Mouse (Mus musculus) neural tube, embryonic 15.5 days (tissue): ENCODE results near the gene Nr1i3. TPM values are rescaled to one million over a fixed set of nuclear protein-coding genes. Genes with fewer than 3 reads are reported as not detected.

ENCODE experiments used
- ATAC-seq: fragments of 200-750 bp; cut with Nextera tagmentation; 2 replicates; pipeline ENCODE4 v1.8.0; 2017; ENCODE audit warnings: mild to moderate bottlenecking, moderate TSS enrichment, moderate library complexity; ENCODE audit not compliant: low FRiP score
- H3K27ac ChIP-seq: fragments of 300-500 bp; sonication (generic); replicated peaks from 2 replicates; pipeline ENCODE4 v1.5.1; 2015; ENCODE audit warnings: mild to moderate bottlenecking, inconsistent platforms
- H3K27me3 ChIP-seq: fragments of 300-500 bp; sonication (generic); replicated peaks from 2 replicates; pipeline ENCODE4 v1.6.1; 2015; ENCODE audit warnings: inconsistent platforms
- H3K36me3 ChIP-seq: fragments of 300-500 bp; sonication (generic); 2 replicates; pipeline ENCODE4 v1.6.1; 2015; ENCODE audit warnings: inconsistent platforms
- H3K4me1 ChIP-seq: fragments of 300-500 bp; sonication (generic); 2 replicates; pipeline ENCODE4 v1.6.1; 2015; ENCODE audit warnings: inconsistent platforms
- H3K4me2 ChIP-seq: fragments of 300-500 bp; sonication (generic); 2 replicates; pipeline ENCODE4 v1.6.1; 2015; ENCODE audit warnings: inconsistent platforms, mild to moderate bottlenecking, moderate library complexity
- H3K4me3 ChIP-seq: fragments of 300-500 bp; sonication (generic); replicated peaks from 2 replicates; pipeline ENCODE4 v1.5.1; 2015; ENCODE audit warnings: mild to moderate bottlenecking, inconsistent platforms
- H3K9ac ChIP-seq: fragments of 300-500 bp; sonication (generic); replicated peaks from 2 replicates; pipeline ENCODE4 v1.6.1; 2015; ENCODE audit warnings: mild to moderate bottlenecking, inconsistent platforms
- H3K9me3 ChIP-seq: fragments of 300-500 bp; sonication (generic); replicated peaks from 2 replicates; pipeline ENCODE4 v1.6.1; 2016; ENCODE audit warnings: inconsistent platforms
- WGBS: fragments of 180-500 bp; shearing (Covaris S2); methylation state at CpG from one replicate; pipeline ENCODE4 v1.1.7; 2015; ENCODE audit warnings: mixed read lengths; 5-methylcytosine and 5-hydroxymethylcytosine counted together
- polyA plus RNA-seq: library from polyadenylated mRNA; unstranded; fragments of >200 nt; fragmentation: Nextera tagmentation; extraction: Ambion mirVana; gene quantifications from 2 replicates; pipeline ENCODE4 v1.2.1, GENCODE M21; 2015

Nr1i3 gene
- 0.38 and 0.52 TPM in 2 replicates for polyA plus RNA-seq

- Histone ChIP-seq H3K9me3 (no peaks in the 10 kb centered on the region), H3K27me3 (no peaks in the 10 kb centered on the region), H3K4me2 (no peak within 1 kb of the TSS), H3K4me3 (no peak within 1 kb of the TSS), H3K4me1 (no peaks in the 10 kb centered on the region), H3K36me3 (peaks cover 7% of the 10 kb centered on the region), H3K27ac (no peak within 1 kb of the TSS), H3K9ac (no peak within 1 kb of the TSS)
- no peak for ATAC-seq
- WGBS = 73% methylated on average over 10 of the region's 10 CpGs
Observed at GRCm38 (mm10) chr1:171213801-171214496, at the start of gene Nr1i3. Gene Nr1i3, plus strand, starts transcription at chr1:171213970.

GRCm38 (mm10) chr1:171164258-171164657, 49.5 kb upstream of the Nr1i3 start:
- WGBS = 35% methylated on average over 3 of the region's 3 CpGs
- Histone ChIP-seq H3K4me1 (peaks cover 8% of the 10 kb centered on the region), H3K4me3 (no peak overlapping the region), H3K27me3 (peaks cover 13% of the 10 kb centered on the region), H3K27ac (no peak overlapping the region), H3K9ac (no peak overlapping the region), H3K4me2 (no peak overlapping the region), H3K9me3 (no peaks in the 10 kb centered on the region), H3K36me3 (no peaks in the 10 kb centered on the region)
- no peak for ATAC-seq

GRCm38 (mm10) chr1:171165629-171166345, 48.0 kb upstream of the Nr1i3 start:
- Histone ChIP-seq H3K4me1 (no peaks in the 10 kb centered on the region), H3K4me2 (no peak overlapping the region), H3K36me3 (no peaks in the 10 kb centered on the region), H3K4me3 (no peak overlapping the region), H3K9me3 (no peaks in the 10 kb centered on the region), H3K9ac (no peak overlapping the region), H3K27me3 (0 out of 2 replicates have a peak, but pooled peaks cover 2% of the 10 kb centered on the region), H3K27ac (no peak overlapping the region)
- no peak for ATAC-seq
- WGBS = 70% methylated on average over 5 of the region's 5 CpGs

- Histone ChIP-seq H3K36me3 (no peaks in the 10 kb centered on the region), H3K4me1 (no peaks in the 10 kb centered on the region), H3K4me3 (no peak overlapping the region), H3K9me3 (no peaks in the 10 kb centered on the region), H3K4me2 (no peak overlapping the region), H3K27ac (no peak overlapping the region), H3K9ac (no peak overlapping the region), H3K27me3 (0 out of 2 replicates have a peak, but pooled peaks cover 2% of the 10 kb centered on the region)
- WGBS = 91% methylated on average over 12 of the region's 12 CpGs
- ATAC-seq = no peak
Observed at GRCm38 (mm10) chr1:171168906-171169305, 44.9 kb upstream of the Nr1i3 start.

- no peak for ATAC-seq
- WGBS = 68% methylated on average over 3 of the region's 3 CpGs
- Histone ChIP-seq H3K27me3 (0 out of 2 replicates have a peak, but pooled peaks cover 2% of the 10 kb centered on the region), H3K27ac (no peak overlapping the region), H3K4me2 (no peak overlapping the region), H3K9ac (no peak overlapping the region), H3K4me1 (no peaks in the 10 kb centered on the region), H3K4me3 (no peak overlapping the region), H3K9me3 (no peaks in the 10 kb centered on the region), H3K36me3 (no peaks in the 10 kb centered on the region)
Observed at GRCm38 (mm10) chr1:171169913-171170312, 43.9 kb upstream of the Nr1i3 start.

GRCm38 (mm10) chr1:171171138-171171537, 42.6 kb upstream of the Nr1i3 start:
- Histone ChIP-seq H3K9me3 (no peaks in the 10 kb centered on the region), H3K4me3 (no peak overlapping the region), H3K4me1 (no peaks in the 10 kb centered on the region), H3K27ac (no peak overlapping the region), H3K9ac (no peak overlapping the region), H3K36me3 (no peaks in the 10 kb centered on the region), H3K27me3 (no peaks in the 10 kb centered on the region), H3K4me2 (no peak overlapping the region)
- WGBS = 63% methylated on average over 3 of the region's 3 CpGs
- ATAC-seq = no peak

- Histone ChIP-seq H3K27me3 (0 out of 2 replicates have a peak, but pooled peaks cover 4% of the 10 kb centered on the region), H3K9ac (no peak overlapping the region), H3K4me2 (no peak overlapping the region), H3K4me3 (no peak overlapping the region), H3K27ac (no peak overlapping the region), H3K4me1 (no peaks in the 10 kb centered on the region), H3K9me3 (no peaks in the 10 kb centered on the region), H3K36me3 (no peaks in the 10 kb centered on the region)
- no peak for ATAC-seq
- 95% methylated on average over 8 of the region's 8 CpGs for WGBS
Observed at GRCm38 (mm10) chr1:171172779-171173178, 41.0 kb upstream of the Nr1i3 start.

- H3K27me3 ChIP-seq = 0 out of 2 replicates have a peak, but pooled peaks cover 4% of the 10 kb centered on the region
- ATAC-seq = no peak
- no peak overlapping the region for H3K9ac ChIP-seq
- no peaks in the 10 kb centered on the region for H3K9me3 ChIP-seq
- no peaks in the 10 kb centered on the region for H3K36me3 ChIP-seq
- 76% methylated on average over 5 of the region's 5 CpGs for WGBS
- H3K27ac ChIP-seq = no peak overlapping the region
- no peak overlapping the region for H3K4me3 ChIP-seq
- no peaks in the 10 kb centered on the region for H3K4me1 ChIP-seq
- no peak overlapping the region for H3K4me2 ChIP-seq
Observed at GRCm38 (mm10) chr1:171179487-171180171, 34.1 kb upstream of the Nr1i3 start.

- H3K9ac ChIP-seq = no peak overlapping the region
- no peaks in the 10 kb centered on the region for H3K36me3 ChIP-seq
- 87% methylated on average over 3 of the region's 3 CpGs for WGBS
- no peaks in the 10 kb centered on the region for H3K27me3 ChIP-seq
- H3K4me1 ChIP-seq = peaks cover 12% of the 10 kb centered on the region
- no peak for ATAC-seq
- H3K4me3 ChIP-seq = no peak overlapping the region
- no peak overlapping the region for H3K27ac ChIP-seq
- no peak overlapping the region for H3K4me2 ChIP-seq
- H3K9me3 ChIP-seq = no peaks in the 10 kb centered on the region
Observed at GRCm38 (mm10) chr1:171183025-171183424, 30.7 kb upstream of the Nr1i3 start.

- ATAC-seq = no peak
- H3K4me3 ChIP-seq = no peak overlapping the region
- no peaks in the 10 kb centered on the region for H3K9me3 ChIP-seq
- H3K4me2 ChIP-seq = no peak overlapping the region
- no peak overlapping the region for H3K27ac ChIP-seq
- H3K36me3 ChIP-seq = no peaks in the 10 kb centered on the region
- H3K9ac ChIP-seq = no peak overlapping the region
- peaks cover 18% of the 10 kb centered on the region for H3K4me1 ChIP-seq
- H3K27me3 ChIP-seq = no peaks in the 10 kb centered on the region
- WGBS = 72% methylated on average over 3 of the region's 3 CpGs
Observed at GRCm38 (mm10) chr1:171183620-171184019, 30.1 kb upstream of the Nr1i3 start.

- no peaks in the 10 kb centered on the region for H3K27me3 ChIP-seq
- H3K4me3 ChIP-seq = no peak overlapping the region
- no peak overlapping the region for H3K27ac ChIP-seq
- no peak overlapping the region for H3K9ac ChIP-seq
- WGBS = 83% methylated on average over 7 of the region's 7 CpGs
- H3K36me3 ChIP-seq = no peaks in the 10 kb centered on the region
- H3K4me2 ChIP-seq = no peak overlapping the region
- peaks cover 25% of the 10 kb centered on the region for H3K4me1 ChIP-seq
- ATAC-seq = no peak
- H3K9me3 ChIP-seq = no peaks in the 10 kb centered on the region
Observed at GRCm38 (mm10) chr1:171184314-171184713, 29.5 kb upstream of the Nr1i3 start.
